Mouse (Mus musculus): ENCODE data around the gene Aox2.

DNA sequence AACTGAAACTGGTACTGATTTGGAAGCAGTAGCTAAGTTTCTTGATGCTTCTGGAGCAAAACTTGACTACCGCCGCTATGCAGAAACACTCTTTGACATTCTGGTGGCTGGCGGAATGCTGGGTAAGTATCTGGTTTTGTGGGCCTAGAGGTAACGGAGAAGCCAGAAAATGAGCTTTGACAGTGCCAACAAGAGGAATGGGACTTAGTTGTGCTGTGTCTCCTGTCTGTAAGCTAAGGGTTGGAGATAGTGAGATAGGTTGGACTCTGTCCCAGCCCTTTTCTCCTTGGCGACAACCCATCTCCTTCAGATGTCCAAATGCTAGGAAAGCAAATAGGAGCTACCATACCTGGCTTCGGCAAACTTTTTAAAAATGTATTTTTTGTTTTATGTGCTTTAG is 119.6 kb downstream of the Aox2 start:
- no peak for TF ChIP-seq JUND (conservative IDR thresholded peaks at IDR 0.05; ENCODE audit: low read depth, low read length)
- TF ChIP-seq EP300 (IDR thresholded peaks at IDR 0.05; ENCODE audit: low read length) = no peak
- no peak for TF ChIP-seq USF1 (IDR thresholded peaks at IDR 0.05; ENCODE audit: low read depth, low read length)
- no peak for TF ChIP-seq CTCF (conservative IDR thresholded peaks at IDR 0.05 in 1 of 2, IDR thresholded peaks at IDR 0.05 in 1 of 2; ENCODE audit: low read depth in 2 of 2, low read length in 2 of 2)
